Mouse (Mus musculus) MEL (cell line): Measurements from ENCODE around the gene 4933428G20Rik. TPM values are rescaled to one million over a fixed set of nuclear protein-coding genes. Genes with fewer than 3 reads are reported as not detected.

Experiments used
- DNase-seq: peaks from one replicate; pipeline ENCODE4 v3.0.0; 2011; ENCODE audit warnings: low read depth, low spot score
- H3K27ac ChIP-seq: 2 replicates; pipeline ENCODE4 v1.5.1; 2012; ENCODE audit warnings: low read depth, mild to moderate bottlenecking, control low read depth, low read length, moderate library complexity; ENCODE audit not compliant: control insufficient read depth
- H3K27me3 ChIP-seq, 2 experiments: fragments of 150-350 bp in 1 of 2; sonication (generic) in 1 of 2; 2 replicates each; pipeline ENCODE4 v1.6.1; 2012; ENCODE audit warnings: low read length in 2 of 2, mild to moderate bottlenecking in 2 of 2, improper control_type of control experiment in 1 of 2, moderate library complexity in 1 of 2; ENCODE audit not compliant: insufficient read depth in 2 of 2, control insufficient read depth in 1 of 2
- H3K36me3 ChIP-seq, 2 experiments: 2 replicates each; pipeline ENCODE4 v1.6.1; 2012 to 2014; ENCODE audit warnings: low read length in 2 of 2, improper control_type of control experiment in 1 of 2, inconsistent platforms in 1 of 2, mild to moderate bottlenecking in 1 of 2; ENCODE audit not compliant: insufficient read depth in 2 of 2, control insufficient read depth in 1 of 2
- H3K4me1 ChIP-seq, 2 experiments: fragments of 150-350 bp in 1 of 2; sonication (generic) in 1 of 2; 2 replicates each; pipeline ENCODE4 v1.6.1; 2012; ENCODE audit warnings: low read length in 2 of 2, improper control_type of control experiment in 1 of 2, mild to moderate bottlenecking in 1 of 2; ENCODE audit not compliant: insufficient read depth in 2 of 2, control insufficient read depth in 1 of 2
- H3K4me3 ChIP-seq, 2 experiments: fragments of 150-350 bp in 1 of 2; sonication (generic) in 1 of 2; 2 replicates each; pipeline ENCODE4 v1.5.1; 2012; ENCODE audit warnings: low read depth in 2 of 2, low read length in 2 of 2, mild to moderate bottlenecking in 2 of 2, moderate library complexity in 2 of 2, control low read depth in 1 of 2, improper control_type of control experiment in 1 of 2; ENCODE audit not compliant: control insufficient read depth in 1 of 2, insufficient read depth in 1 of 2
- H3K79me2 ChIP-seq: 2 replicates; pipeline ENCODE4 v1.6.1; 2012; ENCODE audit warnings: mild to moderate bottlenecking, low read length, moderate library complexity; ENCODE audit not compliant: control insufficient read depth, poor library complexity, insufficient read depth
- H3K9ac ChIP-seq: 2 replicates; pipeline ENCODE4 v1.6.1; 2012; ENCODE audit warnings: low read depth, mild to moderate bottlenecking, control low read depth, low read length, moderate library complexity; ENCODE audit not compliant: control insufficient read depth, poor library complexity, severe bottlenecking
- H3K9me3 ChIP-seq: fragments of 150-350 bp; sonication (generic); replicated peaks from 2 replicates; pipeline ENCODE4 v1.6.1; 2012; ENCODE audit warnings: mild to moderate bottlenecking, low read length, improper control_type of control experiment, moderate library complexity; ENCODE audit not compliant: insufficient read depth
- CHD2 ChIP-seq: IDR thresholded peaks from 2 replicates; pipeline ENCODE4 v1.6.1; 2011; ENCODE audit warnings: low read length, improper control_type of control experiment
- CTCF ChIP-seq, 3 experiments: IDR thresholded peaks in 2 of 3; conservative IDR thresholded peaks in 1 of 3; 2 replicates each; pipeline ENCODE4 v1.5.1; 2011 to 2012; ENCODE audit warnings: low read length in 3 of 3, low read depth in 2 of 3, mild to moderate bottlenecking in 2 of 3, improper control_type of control experiment in 1 of 3, inconsistent platforms in 1 of 3, mixed read lengths in 1 of 3, moderate library complexity in 1 of 3; ENCODE audit not compliant: control insufficient read depth in 1 of 3, insufficient read depth in 1 of 3, poor library complexity in 1 of 3, severe bottlenecking in 1 of 3
- E2F4 ChIP-seq: IDR thresholded peaks from 2 replicates; pipeline ENCODE4 v1.6.1; 2011; ENCODE audit warnings: low read depth, low read length, improper control_type of control experiment, borderline replicate concordance
- ELF1 ChIP-seq: IDR thresholded peaks from 2 replicates; pipeline ENCODE4 v1.6.1; 2014; ENCODE audit warnings: low read depth, mild to moderate bottlenecking, inconsistent platforms, low read length, improper control_type of control experiment, moderate library complexity
- EP300 ChIP-seq, 2 experiments: IDR thresholded peaks; 2 replicates each; pipeline ENCODE4 v1.6.1; 2011; ENCODE audit warnings: improper control_type of control experiment in 2 of 2, low read length in 2 of 2, low read depth in 1 of 2, mild to moderate bottlenecking in 1 of 2
- ETS1 ChIP-seq: IDR thresholded peaks from 2 replicates; pipeline ENCODE4 v1.6.1; 2012; ENCODE audit warnings: low read depth, mild to moderate bottlenecking, inconsistent platforms, low read length, improper control_type of control experiment, moderate library complexity
- GABPA ChIP-seq: IDR thresholded peaks from 2 replicates; pipeline ENCODE4 v1.6.1; 2012; ENCODE audit warnings: low read depth, mild to moderate bottlenecking, inconsistent platforms, low read length, improper control_type of control experiment, moderate library complexity
- GATA1 ChIP-seq: IDR thresholded peaks from 2 replicates; pipeline ENCODE4 v1.6.1; 2011; ENCODE audit warnings: low read depth, low read length, improper control_type of control experiment
- HCFC1 ChIP-seq: IDR thresholded peaks from 2 replicates; pipeline ENCODE4 v1.6.1; 2012; ENCODE audit warnings: low read depth, mild to moderate bottlenecking, inconsistent platforms, low read length, improper control_type of control experiment, moderate library complexity
- KAT2A ChIP-seq: conservative IDR thresholded peaks from 2 replicates; pipeline ENCODE4 v1.6.1; 2012; ENCODE audit warnings: low read depth, low read length, improper control_type of control experiment, inconsistent platforms
- MAFK ChIP-seq: IDR thresholded peaks from 2 replicates; pipeline ENCODE4 v1.6.1; 2011; ENCODE audit warnings: low read depth, mild to moderate bottlenecking, low read length, improper control_type of control experiment, borderline replicate concordance
- MAX ChIP-seq: IDR thresholded peaks from 2 replicates; pipeline ENCODE4 v1.6.1; 2011; ENCODE audit warnings: low read length, improper control_type of control experiment
- MAZ ChIP-seq: IDR thresholded peaks from 2 replicates; pipeline ENCODE4 v1.6.1; 2012; ENCODE audit warnings: low read depth, mild to moderate bottlenecking, inconsistent platforms, low read length, improper control_type of control experiment
- MEF2A ChIP-seq: IDR thresholded peaks from 2 replicates; pipeline ENCODE4 v1.6.1; 2014; ENCODE audit warnings: low read depth, mild to moderate bottlenecking, inconsistent platforms, low read length, improper control_type of control experiment; ENCODE audit not compliant: poor library complexity, insufficient replicate concordance, severe bottlenecking; ENCODE audit errors: extremely low read depth
- MXI1 ChIP-seq: IDR thresholded peaks from 2 replicates; pipeline ENCODE4 v1.6.1; 2011; ENCODE audit warnings: mild to moderate bottlenecking, low read depth, low read length, improper control_type of control experiment
- NRF1 ChIP-seq: IDR thresholded peaks from 2 replicates; pipeline ENCODE4 v1.6.1; 2014; ENCODE audit warnings: low read depth, mild to moderate bottlenecking, inconsistent platforms, low read length, improper control_type of control experiment, moderate library complexity; ENCODE audit not compliant: poor library complexity, insufficient read depth, severe bottlenecking
- POLR2AphosphoS5 ChIP-seq: IDR thresholded peaks from 2 replicates; pipeline ENCODE4 v1.6.1; 2012; ENCODE audit warnings: low read depth, borderline replicate concordance, mild to moderate bottlenecking, inconsistent platforms, low read length, moderate library complexity, mixed read lengths
- RAD21 ChIP-seq: IDR thresholded peaks from 2 replicates; pipeline ENCODE4 v1.6.1; 2011; ENCODE audit warnings: mild to moderate bottlenecking, low read depth, low read length, improper control_type of control experiment
- SIN3A ChIP-seq: IDR thresholded peaks from 2 replicates; pipeline ENCODE4 v1.6.1; 2012; ENCODE audit warnings: low read length, improper control_type of control experiment, inconsistent platforms
- TAL1 ChIP-seq: IDR thresholded peaks from 2 replicates; pipeline ENCODE4 v1.6.1; 2012; ENCODE audit warnings: mild to moderate bottlenecking, inconsistent platforms, low read length, moderate library complexity, mixed read lengths
- TBP ChIP-seq: IDR thresholded peaks from 2 replicates; pipeline ENCODE4 v1.8.0; 2011; ENCODE audit warnings: low read depth, low read length, improper control_type of control experiment
- TCF12 ChIP-seq: IDR thresholded peaks from 2 replicates; pipeline ENCODE4 v1.6.1; 2014; ENCODE audit warnings: low read depth, mild to moderate bottlenecking, inconsistent platforms, low read length, improper control_type of control experiment, moderate library complexity
- UBTF ChIP-seq: IDR thresholded peaks from 2 replicates; pipeline ENCODE4 v1.6.1; 2012; ENCODE audit warnings: low read depth, mild to moderate bottlenecking, inconsistent platforms, low read length, improper control_type of control experiment, moderate library complexity, borderline replicate concordance; ENCODE audit not compliant: insufficient read depth
- USF2 ChIP-seq, 2 experiments: IDR thresholded peaks; 2 replicates each; pipeline ENCODE4 v1.6.1; 2011 to 2012; ENCODE audit warnings: improper control_type of control experiment in 2 of 2, low read length in 2 of 2, borderline replicate concordance in 1 of 2, inconsistent platforms in 1 of 2, low read depth in 1 of 2, mild to moderate bottlenecking in 1 of 2; ENCODE audit not compliant: insufficient read depth in 1 of 2
- ZC3H11A ChIP-seq: IDR thresholded peaks from 2 replicates; pipeline ENCODE4 v1.6.1; 2012; ENCODE audit warnings: low read depth, mild to moderate bottlenecking, inconsistent platforms, low read length, improper control_type of control experiment
- polyA plus RNA-seq, 2 experiments: library from polyadenylated mRNA; stranded (reverse) in 1 of 2; unstranded in 1 of 2; fragments of >175 nt in 1 of 2; fragments of >200 nt in 1 of 2; gene quantifications; 2 replicates each; pipeline versions ENCODE4 v1.2.1 to v1.2.4; 2012; ENCODE audit warnings: low replicate concordance in 2 of 2, low read depth in 1 of 2; ENCODE audit not compliant: insufficient read length in 2 of 2, insufficient read depth in 1 of 2, missing spikeins in 1 of 2
- total RNA-seq: library from RNA; depleted of rRNA; stranded (reverse); fragments of 300-350 nt; gene quantifications from 2 replicates; pipeline ENCODE4 v1.2.3, GENCODE M21; 2012

4933428G20Rik gene
- total and polyA plus RNA-seq, 3 experiments: 0.15 TPM; not detected in 2

DNA sequence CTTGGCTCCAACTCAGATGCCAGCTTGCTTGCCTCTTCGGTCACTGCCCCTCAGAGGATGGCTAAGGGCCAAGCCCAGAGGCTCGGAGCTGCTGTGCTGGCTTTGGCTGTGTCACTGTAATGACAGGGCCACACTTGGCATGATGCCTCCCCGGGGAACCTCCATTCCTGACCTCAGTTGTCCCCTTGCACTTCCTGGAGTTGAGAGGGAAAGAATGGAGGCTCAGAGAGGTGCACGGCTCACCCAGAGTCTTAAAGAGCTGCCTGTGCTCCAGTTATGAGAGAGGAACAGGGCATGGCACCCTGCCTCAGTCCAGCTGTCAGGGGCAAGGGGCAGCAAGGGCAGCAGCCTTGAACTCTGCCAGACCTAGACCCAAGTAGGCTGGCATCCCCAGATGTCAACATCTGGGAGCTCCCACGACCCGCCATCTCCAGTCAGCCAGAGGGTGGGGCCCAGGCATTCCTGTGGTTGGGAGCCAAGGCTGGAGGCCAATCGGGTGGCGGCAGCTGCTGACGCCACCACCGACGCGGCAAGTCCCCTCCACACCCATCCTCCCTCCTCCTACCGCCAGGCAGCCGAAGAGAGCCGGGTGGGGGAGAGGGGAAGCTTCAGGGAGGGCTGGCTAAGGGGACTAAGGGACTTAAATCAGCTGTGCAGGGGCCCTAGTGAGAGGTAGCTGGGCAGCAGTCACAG lies 50.4 kb downstream of the 4933428G20Rik start:
- DNase-seq: no peak
- H3K9ac ChIP-seq: no peak overlapping the region
- no peak overlapping the region for H3K4me3 ChIP-seq
- peaks cover 0 to 17% of the 10 kb centered on the region in 2 experiments; a peak in 2 of 4 replicates for H3K36me3 ChIP-seq
- H3K4me1 ChIP-seq: peaks cover 14 to 25% of the 10 kb centered on the region in 2 experiments
- no peaks in the 10 kb centered on the region for H3K27me3 ChIP-seq
- TF ChIP-seq ETS1: no peak
- no peak for TF ChIP-seq EP300 (IDR thresholded peaks at IDR 0.05; ENCODE audit: low read depth in 1 of 2, low read length in 2 of 2)
- no peak for TF ChIP-seq MEF2A
- TF ChIP-seq HCFC1: no peak
- no peak for TF ChIP-seq POLR2AphosphoS5
- no peak for TF ChIP-seq GATA1
- no peak for TF ChIP-seq MXI1
- TF ChIP-seq NRF1: no peak
- TF ChIP-seq TBP: no peak
- TF ChIP-seq MAX: no peak
- TF ChIP-seq E2F4: no peak
- no peak for TF ChIP-seq CHD2
- no peak for TF ChIP-seq RAD21
- no peak for TF ChIP-seq ELF1
- TF ChIP-seq MAZ: no peak
- no peak for TF ChIP-seq UBTF
- H3K27ac ChIP-seq: no peak overlapping the region
- H3K9me3 ChIP-seq: no peaks in the 10 kb centered on the region
- no peaks in the 10 kb centered on the region for H3K79me2 ChIP-seq

- Histone ChIP-seq H3K27me3 (no peaks in the 10 kb centered on the region), H3K79me2 (no peaks in the 10 kb centered on the region), H3K27ac (no peak overlapping the region), H3K9ac (no peak overlapping the region), H3K4me1 (peaks cover 14 to 26% of the 10 kb centered on the region in 2 experiments), H3K36me3 (peaks cover 0 to 17% of the 10 kb centered on the region in 2 experiments; a peak in 2 of 4 replicates), H3K4me3 (no peak overlapping the region), H3K9me3 (no peaks in the 10 kb centered on the region)
- no peak for TF ChIP-seq E2F4
- TF ChIP-seq GABPA: no peak
- no peak for TF ChIP-seq TAL1
- TF ChIP-seq CTCF (IDR thresholded peaks at IDR 0.05 in 2 of 3, conservative IDR thresholded peaks at IDR 0.05 in 1 of 3; ENCODE audit: control insufficient read depth in 1 of 3, insufficient read depth in 1 of 3, low read depth in 2 of 3, low read length in 3 of 3, poor library complexity in 1 of 3, severe bottlenecking in 1 of 3): no peak
- no peak for TF ChIP-seq TCF12
- TF ChIP-seq MXI1: no peak
- TF ChIP-seq SIN3A: no peak
- TF ChIP-seq KAT2A: no peak
- no peak for TF ChIP-seq USF2 (IDR thresholded peaks at IDR 0.05; ENCODE audit: borderline replicate concordance in 1 of 2, insufficient read depth in 1 of 2, low read depth in 1 of 2, low read length in 2 of 2)
- TF ChIP-seq ZC3H11A: no peak
- TF ChIP-seq MAFK: no peak
- DNase-seq: no peak
These were observed 51.3 kb downstream of the 4933428G20Rik start for GRCm38 (mm10) chr11:97448611-97449394.
